Mouse (Mus musculus): ENCODE data around the gene Acin1.

Gene Acin1

DNA sequence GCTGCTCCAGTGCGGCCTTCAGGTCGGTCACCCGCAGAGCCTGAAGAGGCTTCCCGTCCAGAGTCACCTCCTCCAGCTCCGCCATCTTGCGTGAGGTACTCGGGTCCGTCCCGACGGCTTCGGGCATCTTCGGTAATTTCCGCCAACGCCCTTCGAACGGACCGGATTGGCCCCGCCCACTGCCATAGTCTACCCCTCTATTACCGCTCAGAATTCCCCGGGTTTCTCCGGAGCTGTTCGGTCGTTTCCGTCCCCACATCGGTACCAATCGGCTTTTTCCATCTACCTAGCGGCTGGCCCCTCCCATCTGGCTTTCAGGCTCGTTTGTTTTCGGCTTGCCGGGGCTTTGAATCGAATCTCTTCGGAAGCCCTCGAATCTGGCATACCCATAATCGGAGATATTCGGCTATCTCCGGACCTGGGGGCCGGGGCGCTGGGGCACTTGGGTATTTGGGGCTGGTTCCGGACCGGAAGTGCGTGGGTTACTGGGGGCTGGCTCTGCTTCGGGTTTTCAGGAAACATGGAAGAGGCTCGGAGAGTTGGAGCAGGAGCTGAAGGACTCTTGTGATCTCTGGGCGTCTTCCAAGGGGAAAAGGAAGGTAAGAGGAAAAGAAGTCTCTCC lies at the start of gene Acin1:
Acin1 (minus strand) TSS at position 410 of the 622 bp plus-strand sequence.
- peak; percentile 99 for DNase-seq (ENCODE audit: low read depth)

DNA sequence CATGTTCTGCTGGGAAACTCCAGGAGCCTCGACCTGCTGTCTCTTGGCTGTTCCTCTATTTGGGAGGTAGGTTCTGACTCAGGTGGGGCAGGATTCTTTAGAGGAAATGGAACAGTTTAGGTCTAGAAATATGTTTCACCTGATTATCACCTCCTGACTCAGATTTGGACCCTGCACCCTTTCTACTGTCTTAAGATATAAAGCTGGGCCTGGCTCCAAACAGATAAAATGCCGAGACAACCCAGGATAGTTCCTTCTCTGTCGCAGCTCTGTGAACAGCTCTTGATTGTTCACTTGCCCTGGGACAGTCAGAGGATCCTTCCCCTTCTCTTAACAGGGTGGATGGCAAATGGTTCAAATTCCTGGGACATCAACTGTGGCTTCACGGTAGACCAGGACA lies 48.5 kb upstream of the Acin1 start:
- DNase-seq (ENCODE audit: low read depth): no peak

DNA sequence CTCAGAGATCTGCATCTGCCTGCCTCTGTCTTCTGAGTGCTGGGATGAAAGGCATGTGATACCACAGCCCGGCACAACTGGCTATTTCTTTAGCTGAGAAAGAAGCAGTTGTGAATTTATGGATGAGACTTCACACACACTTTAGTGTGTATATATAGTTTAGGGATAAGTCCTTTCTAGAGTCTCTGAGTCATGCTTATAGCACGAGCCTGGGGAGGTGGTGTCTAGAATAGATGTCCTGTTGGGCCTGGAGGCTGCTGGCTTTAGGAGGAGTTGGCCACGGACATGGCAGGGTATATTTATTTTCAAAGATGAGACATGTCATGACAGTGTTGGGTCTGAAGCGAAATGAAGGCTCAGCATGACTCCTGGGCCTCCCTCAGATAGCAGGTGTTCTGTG lies 47.3 kb upstream of the Acin1 start:
- DNase-seq (ENCODE audit: low read depth): no peak

DNA sequence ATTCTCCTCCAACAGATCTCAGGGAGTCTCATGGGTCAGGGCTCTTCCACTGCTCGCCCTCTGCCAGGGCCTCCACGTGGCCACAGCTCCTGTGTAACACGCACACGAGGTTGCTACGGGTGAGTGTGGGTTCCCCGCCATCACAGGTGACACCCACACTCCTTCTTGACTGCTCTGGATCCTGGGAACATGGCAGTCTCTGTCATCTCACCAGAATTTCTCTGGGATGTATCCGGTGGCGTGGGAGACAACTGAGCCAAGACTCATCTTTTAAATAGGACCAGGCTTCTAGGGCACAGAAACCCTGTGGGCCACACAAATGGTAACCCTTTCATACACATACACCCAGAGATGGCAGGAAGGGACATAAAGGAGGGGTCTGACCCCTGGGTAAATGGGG lies 45.5 kb upstream of the Acin1 start:
- DNase-seq (ENCODE audit: low read depth): no peak

DNA sequence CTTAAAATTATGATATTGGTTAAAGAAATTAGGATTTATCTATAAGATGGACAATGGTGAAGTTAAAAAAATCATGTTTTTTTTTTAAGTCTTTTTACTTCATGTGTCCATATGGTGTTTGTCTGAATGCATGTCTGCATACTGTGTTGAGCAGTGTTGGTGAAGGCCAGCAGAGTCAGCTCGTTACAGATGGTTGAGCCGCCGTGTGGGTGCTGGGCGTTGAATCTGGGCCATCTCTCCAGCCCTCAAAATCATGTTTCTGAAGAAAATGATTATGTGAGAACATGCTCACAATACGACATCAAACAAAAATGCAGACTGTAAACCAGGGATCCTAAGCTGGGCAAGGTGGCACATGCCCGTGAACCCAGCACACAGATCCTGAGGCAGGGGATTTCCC lies 43.6 kb upstream of the Acin1 start:
- DNase-seq (ENCODE audit: low read depth): no peak

DNA sequence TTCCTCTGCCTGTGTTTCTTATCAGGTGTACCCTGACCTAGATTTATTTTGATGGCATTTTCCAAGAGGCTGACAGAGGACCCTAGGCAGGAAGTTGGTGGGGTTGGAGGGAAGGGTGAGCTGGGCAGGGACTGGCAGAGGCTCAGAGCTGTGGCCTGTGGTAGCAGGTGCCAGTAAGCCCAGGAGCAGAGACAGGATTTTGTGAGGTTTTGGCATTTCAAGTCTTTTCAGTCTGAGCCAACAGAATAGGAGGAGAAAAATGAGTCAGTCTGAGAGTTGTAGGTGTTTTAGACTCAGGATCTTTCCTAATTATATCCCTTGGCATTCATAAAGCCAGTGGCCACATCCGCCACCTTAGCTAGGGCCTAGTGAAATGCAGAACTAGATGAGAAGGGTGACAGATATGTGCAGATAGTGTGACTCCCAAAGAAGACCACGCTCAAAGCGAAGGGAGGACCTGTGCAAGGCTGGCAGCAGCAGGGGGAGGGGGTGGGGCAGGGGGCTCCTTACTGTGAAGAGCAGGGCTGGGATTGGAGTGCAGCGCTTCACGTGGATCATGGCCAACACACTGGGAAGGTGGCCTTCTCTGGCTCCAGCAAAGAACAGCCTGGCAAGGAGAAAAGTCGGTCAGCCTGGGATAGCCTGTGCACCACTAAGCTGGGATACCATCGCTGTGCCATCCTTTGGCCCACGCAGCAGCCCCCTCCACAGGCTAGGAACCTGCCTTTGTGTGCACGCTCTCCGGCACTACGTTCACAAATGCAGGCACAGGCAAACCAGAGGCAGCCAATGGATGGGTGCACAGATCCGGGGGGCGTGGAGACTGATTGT lies 42.3 kb upstream of the Acin1 start:
- no peak for DNase-seq (ENCODE audit: low read depth)

DNA sequence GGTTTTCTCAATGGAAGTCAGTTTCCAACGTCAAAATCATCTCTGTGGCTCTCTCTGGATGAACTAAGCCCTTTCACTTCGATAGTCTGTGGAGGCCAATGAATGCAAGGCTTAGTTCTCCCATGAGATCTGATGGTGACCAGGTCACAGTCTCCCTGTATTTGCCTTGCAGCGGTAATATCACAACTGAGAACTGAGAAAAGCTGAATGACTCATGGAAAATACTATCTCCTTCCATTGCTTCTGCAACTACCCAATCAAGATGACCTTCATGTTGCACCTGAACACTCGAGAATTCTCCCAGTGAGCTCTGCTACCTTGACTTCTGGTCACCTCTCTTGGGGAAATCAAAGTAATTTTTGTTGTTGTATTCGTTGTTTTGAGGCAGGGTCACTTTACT lies 40.8 kb upstream of the Acin1 start:
- no peak for DNase-seq (ENCODE audit: low read depth)

DNA sequence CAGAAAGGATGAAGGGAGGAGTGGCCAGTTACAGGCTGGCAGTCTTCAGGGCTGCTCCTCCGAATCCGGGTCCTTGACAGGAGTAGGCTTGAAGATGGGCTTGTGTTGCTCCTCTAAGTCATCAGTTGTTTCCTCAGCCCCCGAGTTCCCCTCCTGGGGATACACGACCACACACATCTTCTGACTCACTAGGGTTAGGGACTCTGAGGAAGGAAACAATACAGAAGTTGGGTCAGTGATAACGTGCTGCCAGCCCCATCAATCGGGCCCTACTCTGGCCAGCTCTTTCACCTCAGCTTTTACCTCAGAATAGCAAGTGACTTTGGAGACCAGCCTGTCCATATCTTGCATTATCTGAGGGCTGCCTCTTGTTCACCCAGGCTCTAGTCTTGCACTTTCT lies 37.3 kb upstream of the Acin1 start:
- DNase-seq (ENCODE audit: low read depth): no peak

DNA sequence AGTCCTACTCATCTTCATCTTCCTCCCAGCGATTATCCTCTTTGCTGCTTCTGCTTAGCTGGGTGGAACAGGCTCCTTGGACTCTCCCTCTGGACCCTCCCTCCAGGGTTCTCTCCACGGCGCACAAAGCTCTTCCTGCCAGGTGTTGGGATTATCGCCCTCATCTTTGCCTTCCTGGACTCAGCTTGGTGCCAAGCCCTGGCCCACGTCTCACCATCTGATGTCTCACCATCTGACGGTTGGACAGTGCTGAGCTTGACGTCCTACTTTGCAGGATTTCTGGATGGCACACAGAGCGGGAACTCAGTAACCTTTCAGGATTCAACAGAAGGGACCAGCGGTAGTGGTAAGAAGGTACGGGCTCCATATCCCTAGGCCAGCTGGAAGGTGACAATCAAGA lies 35.0 kb upstream of the Acin1 start:
- no peak for DNase-seq (ENCODE audit: low read depth)

DNA sequence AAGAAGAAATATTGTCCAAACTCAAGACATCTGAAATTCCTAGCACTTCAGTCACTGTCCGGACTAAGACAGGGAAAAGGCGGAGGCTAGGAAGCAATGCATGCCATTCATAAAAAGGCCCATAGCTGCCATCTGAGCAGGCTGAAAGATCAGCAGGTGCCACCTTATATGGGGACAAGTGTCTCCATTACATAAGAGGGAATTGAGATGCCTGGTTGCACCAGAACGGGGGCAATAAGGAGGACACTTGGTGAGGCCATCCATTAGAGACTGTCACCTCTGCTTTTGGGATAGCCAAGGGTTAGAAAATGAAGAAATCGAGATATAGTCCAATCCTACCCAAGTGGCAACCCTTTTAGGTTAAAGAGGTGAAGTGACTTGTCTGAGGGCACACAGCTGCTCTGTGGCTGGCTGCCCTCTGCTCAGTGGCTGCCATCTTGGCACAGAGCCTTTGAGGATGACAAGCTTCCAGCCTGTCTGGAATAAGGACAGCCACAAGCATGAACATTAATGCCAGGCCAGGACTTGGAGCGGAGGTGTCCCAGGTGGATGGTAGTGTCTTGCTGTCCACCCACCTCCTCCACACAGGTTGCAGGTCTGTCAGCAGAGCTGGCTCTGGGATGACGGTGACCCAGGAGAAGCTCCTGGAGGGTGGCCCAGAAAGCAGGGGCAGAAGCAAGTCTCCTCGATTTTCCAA lies 34.1 kb upstream of the Acin1 start:
- DNase-seq (ENCODE audit: low read depth): no peak

DNA sequence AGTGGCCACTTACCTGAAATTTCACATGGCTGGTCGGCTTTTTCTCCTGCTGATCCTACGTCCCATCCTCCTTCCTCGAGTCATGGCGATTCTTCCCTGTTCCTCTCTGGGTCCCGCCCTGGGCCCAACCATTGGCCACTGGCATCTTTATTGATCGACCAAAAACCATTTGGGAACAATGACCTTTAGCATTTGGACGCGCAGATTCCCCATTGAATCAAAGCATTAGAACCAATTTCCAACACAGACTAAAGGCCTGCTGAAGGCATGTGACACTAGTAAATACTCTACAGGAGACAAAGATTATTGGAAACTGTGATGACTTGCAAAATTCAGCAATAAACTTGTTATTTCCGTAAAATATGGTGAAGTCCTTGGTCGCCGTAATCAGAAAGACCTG lies 33.3 kb upstream of the Acin1 start:
- no peak for DNase-seq (ENCODE audit: low read depth)

DNA sequence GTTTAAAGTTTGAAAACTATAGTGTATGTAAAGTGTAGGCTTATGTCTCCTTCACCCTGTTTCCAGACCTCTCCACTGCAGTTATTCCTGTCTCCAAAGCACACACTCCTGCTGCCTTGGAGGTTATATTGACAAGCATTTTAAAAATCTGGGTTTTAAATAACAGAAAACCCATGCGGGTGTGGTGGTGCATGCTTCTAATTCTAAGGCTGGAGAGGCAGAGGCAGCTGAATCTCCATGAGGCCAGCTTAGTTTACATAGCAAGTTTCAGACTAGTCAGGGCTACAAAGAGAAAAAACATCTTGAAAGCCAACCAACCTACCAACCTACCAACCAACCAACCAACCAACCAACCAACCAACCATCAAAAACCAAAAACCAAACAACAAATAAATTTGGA lies 28.7 kb upstream of the Acin1 start:
- no peak for DNase-seq (ENCODE audit: low read depth)

DNA sequence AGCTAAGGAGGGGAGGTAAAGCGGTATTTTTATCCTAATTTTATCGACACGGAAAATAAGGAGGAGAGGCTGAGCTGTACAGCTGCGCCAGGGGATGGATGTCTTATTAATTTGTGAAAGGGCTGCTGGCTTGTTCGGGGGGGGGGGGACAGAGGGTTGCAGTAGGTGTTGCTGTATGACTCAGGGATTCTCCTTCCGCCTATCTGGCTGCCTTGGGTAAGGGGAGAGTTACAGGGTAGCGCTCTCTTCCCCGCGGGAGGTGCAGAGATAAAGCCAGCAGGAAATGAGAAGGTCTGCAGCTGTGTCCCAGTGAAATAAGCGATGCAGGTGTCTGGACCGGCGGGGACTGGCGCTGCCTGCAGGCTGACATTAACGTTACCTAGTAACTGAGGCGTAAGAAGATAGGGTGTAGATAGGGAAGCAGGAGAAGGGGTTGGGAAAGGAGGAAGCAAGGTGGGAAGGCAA lies 27.9 kb upstream of the Acin1 start:
- DNase-seq (ENCODE audit: low read depth): no peak

DNA sequence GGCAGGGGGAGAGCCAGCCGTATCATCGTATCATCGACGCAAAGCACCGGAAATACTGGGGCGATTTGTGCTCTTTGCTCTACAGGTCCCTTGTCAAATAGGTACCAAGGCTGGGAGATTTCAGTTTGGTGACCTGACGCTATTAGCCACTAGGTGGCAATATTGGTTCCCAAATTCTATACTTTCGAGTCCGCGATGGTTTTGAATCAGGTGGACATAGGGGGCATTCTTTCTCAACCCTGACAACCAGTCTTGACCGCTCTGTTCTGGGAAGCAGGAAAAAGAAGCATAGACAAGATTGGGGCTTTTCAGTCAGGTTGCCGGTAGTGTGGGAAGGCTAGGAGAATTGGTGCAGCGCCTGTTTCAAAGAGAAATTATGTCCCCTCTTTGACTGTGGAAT lies 27.4 kb upstream of the Acin1 start:
- peak; percentile 80 for DNase-seq (ENCODE audit: low read depth)

DNA sequence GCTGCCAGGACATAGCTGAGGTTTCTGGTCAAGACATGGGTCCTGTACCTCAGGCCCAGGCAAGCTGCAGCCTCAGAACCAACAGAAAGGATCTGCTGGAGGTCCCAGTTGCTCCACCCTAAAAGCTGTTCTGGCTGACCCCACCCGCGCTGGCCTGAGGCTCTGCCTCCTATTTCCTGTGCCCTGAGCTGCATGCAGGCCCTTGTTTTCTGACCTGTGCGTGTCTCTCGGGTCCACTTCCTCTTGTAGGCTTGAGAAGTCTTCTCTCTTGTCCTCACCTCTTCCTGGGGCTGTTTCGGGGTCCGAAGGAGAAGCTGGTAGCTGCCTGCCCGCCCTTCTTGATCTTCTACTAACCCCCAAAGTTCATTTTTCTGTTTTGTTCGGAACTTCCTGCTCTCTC lies 26.1 kb upstream of the Acin1 start:
- no peak for DNase-seq (ENCODE audit: low read depth)

DNA sequence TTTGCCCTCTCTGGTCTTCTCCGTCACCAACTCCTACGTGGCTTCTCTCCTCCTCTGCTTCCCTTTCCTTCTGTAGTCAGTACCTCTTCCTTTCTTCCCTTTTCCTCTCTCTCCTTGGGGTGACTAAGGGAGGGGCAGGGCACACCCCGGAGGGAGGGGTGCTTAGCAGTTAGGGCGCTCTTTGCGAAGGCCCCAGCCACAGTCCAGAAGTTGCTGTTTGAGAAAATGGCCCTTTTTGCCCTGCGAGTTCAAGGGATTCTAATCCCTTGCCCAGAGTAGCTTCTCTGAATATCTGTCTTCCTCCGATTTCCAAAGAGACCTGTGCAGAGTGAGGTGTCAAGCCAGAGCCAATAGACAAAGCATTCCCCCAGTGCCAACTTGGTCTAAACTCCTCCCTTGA lies 25.3 kb upstream of the Acin1 start, which contains the start of gene Cebpe:
Cebpe (minus strand) TSS at position 101 of the 400 bp plus-strand sequence.
- no peak for DNase-seq (ENCODE audit: low read depth)

DNA sequence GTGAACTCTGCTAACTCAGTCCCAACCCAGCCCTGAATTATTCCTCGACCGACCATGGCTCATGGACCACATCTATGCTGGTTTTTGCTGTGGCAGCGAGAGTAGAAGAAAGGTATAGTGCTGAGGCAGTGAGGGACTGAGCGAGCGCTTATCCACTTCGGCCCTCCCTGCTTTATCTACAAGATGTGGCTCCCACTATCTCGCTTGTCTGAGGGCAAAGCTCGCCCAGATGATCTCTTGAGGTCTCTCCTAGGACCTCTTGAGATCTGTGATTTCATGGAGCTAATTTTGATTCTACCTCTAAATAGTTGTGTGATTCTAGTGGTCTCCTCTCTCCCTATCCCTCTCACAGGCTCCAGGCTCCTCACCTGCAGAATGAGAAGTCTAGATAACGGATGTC lies 22.3 kb upstream of the Acin1 start:
- no peak for DNase-seq (ENCODE audit: low read depth)

DNA sequence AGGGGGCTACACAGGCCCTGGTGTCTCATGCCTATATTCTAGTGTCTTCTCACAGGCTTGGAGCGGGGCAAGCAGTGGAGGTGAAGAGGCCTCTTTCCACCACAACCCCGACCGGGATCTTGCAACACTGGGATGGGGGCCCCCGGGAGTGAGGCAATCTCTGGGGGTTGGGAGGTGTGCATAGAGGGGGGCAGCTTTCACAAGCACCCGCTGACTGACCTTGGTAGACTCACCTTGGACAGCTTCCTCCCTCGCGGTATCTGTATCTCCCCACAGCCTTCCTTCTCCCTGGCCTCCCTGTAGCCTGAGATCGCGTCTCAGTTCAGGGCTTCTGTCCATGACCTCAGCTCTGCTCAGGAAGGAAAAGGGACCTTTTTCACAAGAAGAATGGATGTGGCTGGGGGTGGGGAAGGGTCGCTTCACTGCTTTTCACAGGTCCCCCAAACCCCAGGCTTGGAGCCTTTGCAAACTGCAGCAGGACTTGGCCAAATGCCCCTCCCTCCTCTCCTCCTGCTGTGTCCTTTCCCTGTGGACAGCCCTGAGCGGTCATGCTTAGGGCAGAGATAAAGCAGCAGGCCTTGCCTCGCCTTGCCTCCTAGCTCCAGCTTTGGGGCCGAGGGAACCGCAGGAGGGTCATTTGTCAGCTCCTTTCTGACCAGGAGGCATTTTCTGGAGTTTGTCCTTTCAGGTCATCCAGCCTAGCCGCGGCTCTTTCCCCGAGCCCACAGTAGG lies 20.0 kb upstream of the Acin1 start:
- DNase-seq (ENCODE audit: low read depth): no peak

DNA sequence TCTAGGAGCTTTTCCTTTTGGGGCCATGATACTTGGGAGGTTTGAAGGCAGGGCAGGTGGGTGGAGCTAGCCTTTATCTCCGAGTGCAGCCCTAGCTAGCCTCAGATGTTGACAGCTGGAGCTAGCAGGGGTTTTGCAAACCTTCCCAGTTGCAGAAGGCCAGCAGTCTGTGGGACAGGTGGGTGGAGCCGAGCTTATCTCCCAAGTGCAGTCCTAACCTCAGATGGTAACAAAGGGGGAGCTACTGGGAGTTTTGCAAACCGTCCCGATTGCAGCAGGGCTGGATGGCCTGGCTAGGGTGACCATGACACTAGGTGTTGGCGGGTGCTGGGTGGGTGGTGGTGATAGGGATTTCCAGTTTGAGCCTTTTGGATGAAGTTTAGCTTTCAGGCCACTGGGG lies 19.1 kb upstream of the Acin1 start:
- DNase-seq (ENCODE audit: low read depth): peak; percentile 98

DNA sequence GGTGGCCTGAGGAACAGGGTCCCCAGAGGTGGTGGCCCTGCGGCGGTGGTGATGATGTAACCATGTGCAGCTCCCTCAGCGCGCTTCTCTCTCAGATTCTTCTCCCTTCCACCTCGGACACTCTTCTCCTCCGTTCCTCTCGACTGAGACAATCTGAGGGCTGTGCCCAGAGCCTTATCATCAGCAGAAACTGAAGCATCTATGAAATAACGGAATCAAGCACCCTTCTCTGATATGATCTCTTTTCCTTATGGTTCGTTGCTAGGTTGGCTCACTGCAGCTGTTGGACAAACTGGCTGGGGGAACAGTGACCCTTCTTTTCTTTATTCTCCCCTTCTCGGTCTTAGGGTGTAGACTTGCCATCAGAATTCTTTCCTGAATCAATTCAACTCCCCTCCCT lies 16.5 kb upstream of the Acin1 start:
- no peak for DNase-seq (ENCODE audit: low read depth)

DNA sequence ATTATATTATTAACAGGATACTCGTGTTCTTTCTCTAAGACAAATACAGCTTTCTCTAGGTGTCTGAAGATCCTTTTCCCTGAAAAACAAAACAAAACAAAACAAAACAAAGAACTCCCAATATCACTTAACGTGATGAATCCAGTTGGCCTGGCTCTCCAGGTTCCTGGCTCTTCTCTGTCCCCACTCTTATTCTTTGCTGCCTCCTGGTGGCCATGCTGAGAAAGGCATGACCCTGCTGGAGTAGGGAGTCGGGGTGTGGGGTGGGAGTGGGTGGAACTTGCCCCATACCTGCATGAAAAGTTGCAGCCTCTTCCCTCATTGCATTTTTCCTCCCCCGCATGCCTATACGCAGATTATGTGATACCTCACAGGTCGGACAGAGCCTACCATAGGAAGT lies 14.6 kb upstream of the Acin1 start:
- peak; percentile 68 for DNase-seq (ENCODE audit: low read depth)

DNA sequence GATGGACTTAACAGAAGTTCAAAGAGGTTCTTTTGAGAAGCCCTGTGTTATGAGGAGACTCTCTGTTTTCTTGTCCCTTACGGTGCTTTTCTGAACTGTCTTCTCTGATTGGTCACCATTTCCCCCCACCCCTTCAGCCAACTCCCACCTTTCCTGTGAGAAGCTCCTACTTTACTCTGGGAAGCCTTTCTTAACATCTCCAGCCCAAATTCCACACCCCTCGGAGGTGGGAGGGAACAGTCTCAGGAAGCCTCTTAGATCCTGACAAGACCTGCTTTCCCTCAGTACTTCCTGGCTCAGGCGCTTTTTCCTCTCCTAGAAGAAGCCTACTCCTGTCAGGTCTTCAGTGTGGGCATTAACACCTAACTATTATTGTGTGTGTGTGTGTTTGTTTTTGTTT lies 12.9 kb upstream of the Acin1 start:
- DNase-seq (ENCODE audit: low read depth): no peak

Data from c-Kit-positive CD71-positive TER-119-negative erythroid progenitor cells, embryonic 14.5 days (primary cell).